Mouse (Mus musculus): ENCODE measurements around the gene Chchd10.

DNA sequence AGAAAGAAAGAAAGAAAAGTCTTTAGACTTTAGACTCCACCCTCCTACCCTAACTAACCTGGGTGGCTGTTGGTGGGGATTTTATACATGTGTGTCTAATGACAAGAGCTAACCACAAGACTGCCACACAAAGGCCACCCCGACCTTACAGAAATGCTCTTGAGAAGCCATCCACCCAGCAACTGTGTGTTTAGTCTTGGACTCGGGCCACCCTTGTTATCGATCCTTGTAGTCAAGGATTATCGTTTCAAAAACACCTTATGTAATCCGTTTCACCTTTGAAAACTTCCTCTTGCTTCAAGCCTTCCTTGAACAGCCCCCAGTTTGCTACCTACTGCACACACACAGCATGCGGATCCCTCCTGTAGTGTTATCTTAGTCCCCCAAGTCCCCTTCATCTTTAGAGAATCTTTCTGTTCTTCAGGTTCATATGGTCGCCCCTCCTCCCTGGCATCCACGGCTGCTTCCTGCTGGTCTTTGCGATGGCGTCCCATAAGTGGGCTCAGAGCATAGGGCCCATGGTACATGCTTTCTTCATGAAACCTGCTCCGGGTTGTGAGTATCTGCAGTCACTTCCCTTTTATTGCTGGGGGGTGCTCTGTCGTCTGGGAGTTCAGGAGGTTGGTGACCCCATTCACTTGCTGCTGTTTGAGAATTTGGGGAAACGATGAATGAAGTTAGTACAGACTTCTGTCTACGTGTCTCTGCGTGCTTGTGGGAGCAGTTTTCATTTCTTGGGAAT, 10.0 kb downstream of the Chchd10 start, which contains the start of gene Vpreb3:
- no peak for TF ChIP-seq POLR2A (IDR thresholded peaks at IDR 0.05; ENCODE audit: borderline replicate concordance, insufficient read depth, low read length)
- TF ChIP-seq CTCF (IDR thresholded peaks at IDR 0.05; ENCODE audit: borderline replicate concordance, insufficient read depth, low read depth, low read length) = no peak

Measured in cerebellum, adult 2 months (tissue).